Mouse (Mus musculus): Measurements from ENCODE around the gene Gm4214. TPM values are rescaled to one million over a fixed set of nuclear protein-coding genes. Genes with fewer than 3 reads are reported as not detected.
"Not testable (repeated sequence)": the region's sequence is repeated elsewhere in the genome, so short reads cannot be mapped to it uniquely, and the experiment has no call there.

The Gm4214 gene
- not detected in 2 replicates for polyA plus RNA-seq (2016; fragmentation: Nextera tagmentation; extraction: Ambion mirVana)

DNA sequence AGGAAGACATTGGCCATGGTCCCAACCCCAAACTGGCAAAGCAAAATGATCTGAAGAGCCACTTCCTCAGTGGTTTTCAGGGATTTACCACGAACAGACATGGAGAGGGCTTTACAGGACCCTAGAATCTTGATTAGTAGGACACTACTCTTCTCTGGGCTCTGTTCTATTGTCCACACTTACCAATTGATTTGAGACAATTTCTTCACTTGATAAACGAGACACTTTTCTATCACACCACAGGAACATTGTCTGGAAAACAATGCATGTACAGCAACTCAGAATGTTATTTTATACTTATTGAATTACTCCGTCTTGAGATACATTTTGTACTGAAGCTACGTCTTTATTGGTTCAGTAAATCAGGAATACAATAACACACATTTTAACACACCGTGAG, at the start of gene Gm4214:
TSS of gene Gm4214 (minus strand) at position 101 of the 400 bp plus-strand sequence.
- not testable (repeated sequence) for H3K4me3 ChIP-seq; H3K9me3 ChIP-seq (replicated peaks); H3K27ac ChIP-seq (ENCODE audit: poor library complexity, severe bottlenecking); ATAC-seq (ENCODE audit: insufficient number of reproducible peaks, low FRiP score); H3K36me3 ChIP-seq; H3K4me2 ChIP-seq; H3K9ac ChIP-seq; H3K4me1 ChIP-seq (replicated peaks); H3K27me3 ChIP-seq (replicated peaks)
- WGBS = no CpG with 5 or more reads among the region's 5 CpGs

DNA sequence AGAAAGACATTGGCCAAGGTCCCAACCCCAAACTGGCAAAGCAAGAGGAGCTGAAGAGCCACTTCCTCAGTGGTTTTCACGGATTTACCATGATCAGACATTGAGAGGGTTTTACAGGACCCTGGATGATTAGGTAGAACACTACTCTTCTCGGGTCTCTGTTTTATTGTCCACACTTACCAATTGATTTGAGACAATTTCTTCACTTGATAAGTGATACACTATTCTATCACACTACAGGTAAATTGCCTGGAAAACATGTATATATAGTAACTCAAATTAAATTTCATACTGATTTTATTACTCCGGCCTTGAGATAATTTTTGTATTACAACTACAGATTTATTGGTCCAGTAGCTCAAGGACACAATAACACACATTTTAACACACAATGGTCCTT, 35.4 kb upstream of the Gm4214 start, which contains the start of gene Gm4216:
TSS of gene Gm4216 (minus strand) at position 101 of the 400 bp plus-strand sequence.
- H3K27ac ChIP-seq (ENCODE audit: poor library complexity, severe bottlenecking); H3K4me3 ChIP-seq; ATAC-seq (ENCODE audit: insufficient number of reproducible peaks, low FRiP score); H3K9ac ChIP-seq; H3K27me3 ChIP-seq (replicated peaks); H3K36me3 ChIP-seq; H3K4me1 ChIP-seq (replicated peaks); H3K9me3 ChIP-seq (replicated peaks); H3K4me2 ChIP-seq: not testable (repeated sequence)
- WGBS = no CpG with 5 or more reads among the region's 3 CpGs

Other genes with a start within 250 kb of the Gm4214 start
- not detected in 2 replicates for gene Vmn1r157, start 223.0 kb downstream of the Gm4214 start, polyA plus RNA-seq (2016; fragmentation: Nextera tagmentation; extraction: Ambion mirVana)
- gene Vmn1r158, start 193.9 kb downstream of the Gm4214 start, polyA plus RNA-seq (2016; fragmentation: Nextera tagmentation; extraction: Ambion mirVana) = not detected in 2 replicates
- gene Vmn1r159, start 141.1 kb downstream of the Gm4214 start, polyA plus RNA-seq (2016; fragmentation: Nextera tagmentation; extraction: Ambion mirVana) = not detected in 2 replicates
- not detected in 2 replicates for gene Vmn1r160, start 113.4 kb downstream of the Gm4214 start, polyA plus RNA-seq (2016; fragmentation: Nextera tagmentation; extraction: Ambion mirVana)
- not detected in 2 replicates for gene Gm4216, start 35.2 kb upstream of the Gm4214 start, polyA plus RNA-seq (2016; fragmentation: Nextera tagmentation; extraction: Ambion mirVana)
- not detected in 2 replicates for gene Vmn1r163, start 70.9 kb upstream of the Gm4214 start, polyA plus RNA-seq (2016; fragmentation: Nextera tagmentation; extraction: Ambion mirVana)
- gene Gm8720, start 82.8 kb upstream of the Gm4214 start, polyA plus RNA-seq (2016; fragmentation: Nextera tagmentation; extraction: Ambion mirVana) = not detected in 2 replicates
- gene Gm10662, start 159.8 kb upstream of the Gm4214 start, polyA plus RNA-seq (2016; fragmentation: Nextera tagmentation; extraction: Ambion mirVana) = not detected in 2 replicates
- gene Vmn1r165, start 232.7 kb upstream of the Gm4214 start, polyA plus RNA-seq (2016; fragmentation: Nextera tagmentation; extraction: Ambion mirVana) = not detected in 2 replicates